Mouse (Mus musculus) brain, adult 10 weeks (tissue): Measurements from ENCODE around the gene Slc39a7. TPM values are rescaled to one million over a fixed set of nuclear protein-coding genes. Genes with fewer than 3 reads are reported as not detected.

Source experiments
- polyA plus RNA-seq: library from polyadenylated mRNA; stranded (reverse); fragments of 350-450 nt; fragmentation: Illumina TruSeq; extraction: RNeasy Lipid Tissue Mini Kit (QIAGEN cat#74804); gene quantifications from one replicate; pipeline ENCODE4 v1.2.3, GENCODE M21; 2015; ENCODE audit warnings: low read depth, low replicate concordance

Slc39a7 gene
- polyA plus RNA-seq, result 90.9 TPM

GRCm38 (mm10) chr17:34031465-34032173 lies at the start of gene Slc39a7, which contains the start of gene Rxrb:
Gene Slc39a7 (minus strand): TSS chr17:34031682.
Gene Rxrb (plus strand): TSS chr17:34031812.

GRCm38 (mm10) chr17:34038878-34039561 lies 7.5 kb upstream of the Slc39a7 start, which contains the start of gene Col11a2:
Gene Col11a2 (plus strand): TSS chr17:34039437.

GRCm38 (mm10) chr17:34027656-34028223 lies 3.7 kb downstream of the Slc39a7 start, which contains the start of gene H2-Ke6:
Gene H2-Ke6 (minus strand): TSS chr17:34028060.

DNA sequence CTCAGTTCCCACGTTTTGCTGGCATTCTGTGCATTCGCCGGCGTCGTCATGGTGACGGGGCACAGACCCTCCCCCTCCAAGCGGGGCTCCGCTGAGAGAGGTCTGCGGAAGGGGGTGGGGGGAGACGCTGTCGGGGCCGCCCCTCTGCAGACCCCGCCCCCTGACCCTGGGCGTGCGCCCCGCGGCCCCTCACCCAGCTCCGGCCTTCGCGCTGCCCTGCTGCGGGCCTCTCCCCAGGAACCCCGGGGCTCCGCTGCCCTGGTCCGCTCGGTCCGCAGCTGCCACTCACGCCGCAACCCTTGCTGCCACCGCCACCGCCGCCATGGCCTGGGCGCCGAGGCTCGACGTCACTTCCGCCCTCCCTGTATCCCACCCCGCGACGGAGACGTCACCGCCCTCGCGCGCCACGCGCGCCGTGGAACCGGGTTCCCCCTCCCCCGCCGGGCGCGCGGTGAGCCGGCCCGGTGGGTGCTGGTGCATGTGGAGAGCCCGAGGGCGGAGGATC lies 7.1 kb downstream of the Slc39a7 start, which contains the start of gene Ring1:
TSS of gene Ring1 (minus strand) at position 364 of the 505 bp plus-strand sequence.

GRCm38 (mm10) chr17:34000150-34000537 lies 31.3 kb downstream of the Slc39a7 start, which contains the start of gene H2-K1:
Gene H2-K1 (minus strand): TSS chr17:34000347.

Other genes with a start within 250 kb of the Slc39a7 start
- gene Angptl4, start 249.9 kb downstream of the Slc39a7 start, polyA plus RNA-seq, result 4.1 TPM
- 37.8 TPM for gene Kank3, start 221.2 kb downstream of the Slc39a7 start, polyA plus RNA-seq
- gene Rps28, start 207.1 kb downstream of the Slc39a7 start, polyA plus RNA-seq, result 822 TPM
- 455 TPM for gene Ndufa7, start 207.1 kb downstream of the Slc39a7 start, polyA plus RNA-seq
- gene Cd320, start 188.6 kb downstream of the Slc39a7 start, polyA plus RNA-seq, result 25.9 TPM
- not detected for gene Gm7029, start 157.8 kb downstream of the Slc39a7 start, polyA plus RNA-seq
- 1.2 TPM for gene Kifc1, start 141.0 kb downstream of the Slc39a7 start, polyA plus RNA-seq
- gene Platr17, start 126.5 kb downstream of the Slc39a7 start, polyA plus RNA-seq, result 1.1 TPM
- 20.5 TPM for gene Daxx, start 122.3 kb downstream of the Slc39a7 start, polyA plus RNA-seq
- 19.5 TPM for gene Tapbp, start 115.8 kb downstream of the Slc39a7 start, polyA plus RNA-seq
- gene Zbtb22, start 115.8 kb downstream of the Slc39a7 start, polyA plus RNA-seq, result 25.3 TPM
- 73.9 TPM for gene Rgl2, start 102.1 kb downstream of the Slc39a7 start, polyA plus RNA-seq
- gene Pfdn6, start 91.3 kb downstream of the Slc39a7 start, polyA plus RNA-seq, result 145 TPM
- 10.6 TPM for gene Wdr46, start 91.0 kb downstream of the Slc39a7 start, polyA plus RNA-seq
- gene B3galt4, start 80.2 kb downstream of the Slc39a7 start, polyA plus RNA-seq, result 6.7 TPM
- 65.0 TPM for gene Vps52, start 75.9 kb downstream of the Slc39a7 start, polyA plus RNA-seq
- gene Rps18, start 75.7 kb downstream of the Slc39a7 start, polyA plus RNA-seq, result 1,085 TPM
- 54.0 TPM for gene H2-K1, start 31.3 kb downstream of the Slc39a7 start, polyA plus RNA-seq
- gene Ring1, start 7.0 kb downstream of the Slc39a7 start, polyA plus RNA-seq, result 43.2 TPM
- 71.2 TPM for gene H2-Ke6, start 3.6 kb downstream of the Slc39a7 start, polyA plus RNA-seq
- gene Rxrb, start 130 bp upstream of the Slc39a7 start, polyA plus RNA-seq, result 71.9 TPM
- gene Col11a2, start 7.8 kb upstream of the Slc39a7 start, polyA plus RNA-seq, result 8.4 TPM
- 1.2 TPM for gene H2-Oa, start 60.7 kb upstream of the Slc39a7 start, polyA plus RNA-seq
- 15.6 TPM for gene H2-DMa, start 87.9 kb upstream of the Slc39a7 start, polyA plus RNA-seq
- 127 TPM for gene Brd2, start 91.0 kb upstream of the Slc39a7 start, polyA plus RNA-seq
- 0.57 TPM for gene H2-DMb2, start 111.6 kb upstream of the Slc39a7 start, polyA plus RNA-seq
- 2.6 TPM for gene H2-DMb1, start 121.4 kb upstream of the Slc39a7 start, polyA plus RNA-seq
- 2.1 TPM for gene Tap1, start 155.9 kb upstream of the Slc39a7 start, polyA plus RNA-seq
- 3.4 TPM for gene Psmb9, start 156.1 kb upstream of the Slc39a7 start, polyA plus RNA-seq
- gene Psmb8, start 166.0 kb upstream of the Slc39a7 start, polyA plus RNA-seq, result 7.5 TPM
- gene Tap2, start 171.8 kb upstream of the Slc39a7 start, polyA plus RNA-seq, result 5.0 TPM
- 1.2 TPM for gene H2-Ob, start 207.2 kb upstream of the Slc39a7 start, polyA plus RNA-seq
- gene H2-Ab1, start 226.0 kb upstream of the Slc39a7 start, polyA plus RNA-seq, result 3.8 TPM